Mouse (Mus musculus): ENCODE results near the gene Lhpp. TPM values are rescaled to one million over a fixed set of nuclear protein-coding genes. Genes with fewer than 3 reads are reported as not detected.
A peak's percentile ranks its signal among the peaks of the same experiment; 100 is the strongest.

Gene Lhpp
- polyA plus RNA-seq, 1 experiment = 26.7 TPM

DNA sequence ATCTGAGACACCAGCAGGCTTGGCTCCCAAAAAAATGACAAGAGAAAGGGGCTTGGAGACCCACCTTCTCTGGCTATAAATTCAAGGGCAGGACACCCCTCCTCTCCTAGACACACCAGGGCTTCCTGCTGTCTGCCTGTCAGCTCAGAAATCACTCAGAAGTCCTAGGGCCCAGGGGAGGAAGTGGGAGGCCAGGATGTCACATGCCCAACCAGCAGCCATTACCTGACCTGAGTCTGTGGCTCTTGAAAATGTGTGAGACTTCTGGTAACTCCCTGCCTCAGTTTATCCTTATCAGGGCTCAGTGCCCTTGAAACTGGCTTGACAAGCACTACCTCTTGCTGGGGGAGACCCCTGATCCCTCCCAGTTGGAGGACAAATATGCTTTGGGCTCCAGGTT, 89.2 kb downstream of the Lhpp start:
- DNase-seq = no peak
- Histone ChIP-seq H3K4me3 (replicated peaks; ENCODE audit: insufficient read depth, low read depth, low read length) (no peak overlapping the region), H3K4me1 (ENCODE audit: control insufficient read depth, insufficient read depth, low read length) (peaks cover 30% of the 10 kb centered on the region), H3K27ac (ENCODE audit: insufficient read depth, low read length) (no peak overlapping the region), H3K27me3 (ENCODE audit: control insufficient read depth, insufficient read depth, low read length) (no peaks in the 10 kb centered on the region)
- TF ChIP-seq POLR2A (IDR thresholded peaks at IDR 0.05; ENCODE audit: borderline replicate concordance, insufficient read depth, low read length) = no peak
- no peak for TF ChIP-seq CTCF (IDR thresholded peaks at IDR 0.05; ENCODE audit: borderline replicate concordance, insufficient read depth, low read depth, low read length)

- H3K4me1 ChIP-seq (ENCODE audit: control insufficient read depth, insufficient read depth, low read length) = peaks cover 32% of the 10 kb centered on the region
- 76% methylated on average over 4 of the region's 4 CpGs for WGBS
- no peak for DNase-seq
- no peak overlapping the region for H3K27ac ChIP-seq (ENCODE audit: insufficient read depth, low read length)
- H3K4me3 ChIP-seq (replicated peaks; ENCODE audit: insufficient read depth, low read depth, low read length) = no peak overlapping the region
- no peak for TF ChIP-seq POLR2A (IDR thresholded peaks at IDR 0.05; ENCODE audit: borderline replicate concordance, insufficient read depth, low read length)
- no peak for TF ChIP-seq CTCF (IDR thresholded peaks at IDR 0.05; ENCODE audit: borderline replicate concordance, insufficient read depth, low read depth, low read length)
- H3K27me3 ChIP-seq (ENCODE audit: control insufficient read depth, insufficient read depth, low read length) = no peaks in the 10 kb centered on the region
Observed at GRCm38 (mm10) chr7:132700107-132700506, 89.7 kb downstream of the Lhpp start.

DNA sequence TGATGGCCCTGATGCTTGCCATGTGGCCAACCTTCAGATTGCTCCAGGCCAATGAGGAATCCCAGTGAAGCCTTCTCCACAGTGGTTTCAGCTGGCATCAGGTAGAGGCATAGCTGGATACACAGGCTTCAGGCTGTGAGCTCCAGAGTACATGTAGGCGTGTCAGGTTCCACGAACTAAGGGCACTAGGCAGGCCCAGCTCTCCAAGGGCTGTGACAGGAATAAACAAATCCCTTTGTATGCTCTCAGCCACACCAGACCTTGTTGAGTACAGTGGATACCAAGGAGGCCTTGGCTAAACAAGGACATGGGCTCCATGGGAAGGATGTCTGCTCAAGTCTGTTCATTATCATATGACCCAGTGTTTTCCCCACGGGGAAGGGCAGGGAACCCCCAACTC, 91.0 kb downstream of the Lhpp start:
- Histone ChIP-seq H3K4me3 (replicated peaks; ENCODE audit: insufficient read depth, low read depth, low read length) (no peak overlapping the region), H3K27me3 (ENCODE audit: control insufficient read depth, insufficient read depth, low read length) (no peaks in the 10 kb centered on the region), H3K4me1 (ENCODE audit: control insufficient read depth, insufficient read depth, low read length) (peaks cover 32% of the 10 kb centered on the region), H3K27ac (ENCODE audit: insufficient read depth, low read length) (no peak overlapping the region)
- no peak for DNase-seq
- WGBS = 88% methylated on average over 3 of the region's 3 CpGs
- no peak for TF ChIP-seq CTCF (IDR thresholded peaks at IDR 0.05; ENCODE audit: borderline replicate concordance, insufficient read depth, low read depth, low read length)
- TF ChIP-seq POLR2A (IDR thresholded peaks at IDR 0.05; ENCODE audit: borderline replicate concordance, insufficient read depth, low read length) = no peak

DNA sequence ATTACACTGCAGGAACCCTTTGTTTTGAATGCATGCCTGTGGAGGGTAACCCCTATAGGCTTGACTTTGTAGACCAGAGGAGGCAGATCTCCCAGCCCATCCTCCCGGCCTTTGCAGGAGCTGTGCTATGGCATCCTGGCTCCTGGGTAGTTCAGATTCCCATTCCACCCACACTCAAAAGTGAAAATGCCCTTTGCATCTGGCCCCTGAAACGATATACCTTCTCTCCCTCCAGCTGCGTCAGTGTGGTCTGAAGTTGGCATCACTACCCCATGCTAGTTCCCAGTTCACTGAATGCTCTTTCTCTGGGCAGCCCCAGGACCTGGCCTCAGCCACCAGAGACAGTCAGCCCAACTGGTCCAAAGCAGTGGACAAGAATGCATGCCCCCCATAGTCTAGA, 91.6 kb downstream of the Lhpp start:
- no peak for TF ChIP-seq CTCF (IDR thresholded peaks at IDR 0.05; ENCODE audit: borderline replicate concordance, insufficient read depth, low read depth, low read length)
- no peak for TF ChIP-seq POLR2A (IDR thresholded peaks at IDR 0.05; ENCODE audit: borderline replicate concordance, insufficient read depth, low read length)
- no peak for DNase-seq
- 87% methylated on average over 3 of the region's 3 CpGs for WGBS
- H3K27me3 ChIP-seq (ENCODE audit: control insufficient read depth, insufficient read depth, low read length) = no peaks in the 10 kb centered on the region
- no peak overlapping the region for H3K4me3 ChIP-seq (replicated peaks; ENCODE audit: insufficient read depth, low read depth, low read length)
- no peak overlapping the region; the same call in 1 of the 2 replicates for H3K27ac ChIP-seq (ENCODE audit: insufficient read depth, low read length)
- peaks cover 27% of the 10 kb centered on the region for H3K4me1 ChIP-seq (ENCODE audit: control insufficient read depth, insufficient read depth, low read length)

GRCm38 (mm10) chr7:132702492-132703070, 92.1 kb downstream of the Lhpp start:
- DNase-seq = no peak
- WGBS = 75% methylated on average over 5 of the region's 5 CpGs
- no peak overlapping the region; the same call in 1 of the 2 replicates for H3K27ac ChIP-seq (ENCODE audit: insufficient read depth, low read length)
- no peaks in the 10 kb centered on the region for H3K27me3 ChIP-seq (ENCODE audit: control insufficient read depth, insufficient read depth, low read length)
- peaks cover 24% of the 10 kb centered on the region for H3K4me1 ChIP-seq (ENCODE audit: control insufficient read depth, insufficient read depth, low read length)
- TF ChIP-seq CTCF (IDR thresholded peaks at IDR 0.05; ENCODE audit: borderline replicate concordance, insufficient read depth, low read depth, low read length) (no peak), POLR2A (IDR thresholded peaks at IDR 0.05; ENCODE audit: borderline replicate concordance, insufficient read depth, low read length) (no peak)
- H3K4me3 ChIP-seq (replicated peaks; ENCODE audit: insufficient read depth, low read depth, low read length) = no peak overlapping the region

GRCm38 (mm10) chr7:132703515-132704309, 93.3 kb downstream of the Lhpp start:
- TF ChIP-seq CTCF (IDR thresholded peaks at IDR 0.05; ENCODE audit: borderline replicate concordance, insufficient read depth, low read depth, low read length) = no peak
- TF ChIP-seq POLR2A (IDR thresholded peaks at IDR 0.05; ENCODE audit: borderline replicate concordance, insufficient read depth, low read length) = no peak
- 55% methylated on average over 9 of the region's 9 CpGs for WGBS
- Histone ChIP-seq H3K27me3 (ENCODE audit: control insufficient read depth, insufficient read depth, low read length) (no peaks in the 10 kb centered on the region), H3K4me3 (replicated peaks; ENCODE audit: insufficient read depth, low read depth, low read length) (no peak overlapping the region), H3K4me1 (ENCODE audit: control insufficient read depth, insufficient read depth, low read length) (peaks cover 24% of the 10 kb centered on the region), H3K27ac (ENCODE audit: insufficient read depth, low read length) (peak overlapping the region; percentile 41)
- no peak for DNase-seq

DNA sequence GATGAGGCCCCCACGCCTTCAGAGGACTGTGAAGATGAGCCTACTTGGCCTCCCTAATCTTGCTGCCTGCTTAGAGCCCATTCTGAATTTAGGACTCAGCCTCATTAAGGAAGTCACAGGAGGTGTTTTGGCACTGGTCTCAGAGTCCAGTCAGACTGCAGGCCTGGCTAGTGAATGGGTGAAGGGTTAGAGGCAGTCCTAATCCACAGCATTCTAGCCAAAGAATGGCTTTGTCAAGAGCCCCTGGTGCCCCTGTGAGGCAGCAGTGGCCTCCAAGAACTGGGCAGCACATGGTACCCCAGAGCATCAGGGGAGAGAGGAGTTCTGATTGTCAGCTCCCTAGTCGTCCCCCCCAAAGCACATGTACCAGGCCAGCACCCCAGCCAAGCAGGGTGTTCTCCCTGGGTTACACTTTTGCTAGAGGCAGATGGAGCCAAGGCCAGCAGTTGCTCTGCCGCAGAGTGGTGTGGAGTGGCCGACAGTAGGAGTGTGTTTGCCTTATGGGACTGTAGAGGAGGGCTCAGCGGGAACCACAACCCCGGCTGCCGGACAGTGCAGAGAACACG, 94.0 kb downstream of the Lhpp start:
- no peaks in the 10 kb centered on the region for H3K27me3 ChIP-seq (ENCODE audit: control insufficient read depth, insufficient read depth, low read length)
- H3K4me1 ChIP-seq (ENCODE audit: control insufficient read depth, insufficient read depth, low read length) = peaks cover 24% of the 10 kb centered on the region
- TF ChIP-seq CTCF (IDR thresholded peaks at IDR 0.05; ENCODE audit: borderline replicate concordance, insufficient read depth, low read depth, low read length) (no peak), POLR2A (IDR thresholded peaks at IDR 0.05; ENCODE audit: borderline replicate concordance, insufficient read depth, low read length) (no peak)
- H3K4me3 ChIP-seq (replicated peaks; ENCODE audit: insufficient read depth, low read depth, low read length) = no peak overlapping the region
- no peak for DNase-seq
- H3K27ac ChIP-seq (ENCODE audit: insufficient read depth, low read length) = peak overlapping the region; percentile 13
- 49% methylated on average over 8 of the region's 8 CpGs for WGBS

DNA sequence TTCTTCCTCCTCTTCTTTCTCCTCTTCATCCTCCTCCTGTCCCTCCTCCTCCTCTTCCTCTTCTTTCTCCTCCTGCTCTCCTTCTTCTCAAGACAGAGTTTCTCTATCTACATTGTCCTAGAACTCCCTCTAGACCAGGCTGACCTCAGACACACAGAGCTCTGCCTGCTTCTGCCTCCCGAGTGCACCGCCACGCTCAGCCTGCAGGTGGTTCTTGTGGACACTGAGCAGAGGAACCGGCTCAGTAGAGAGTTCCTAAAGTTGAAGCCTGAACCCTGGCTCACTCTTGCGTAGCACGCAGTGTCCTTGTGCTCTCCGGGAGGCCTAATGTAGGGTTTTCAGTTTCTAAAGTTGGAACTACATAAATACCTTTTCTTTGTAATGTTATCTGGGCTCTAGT, 94.7 kb downstream of the Lhpp start:
- H3K27ac ChIP-seq (ENCODE audit: insufficient read depth, low read length) = no peak overlapping the region
- peak; percentile 22; the same call in 1 of the 2 replicates for TF ChIP-seq CTCF (IDR thresholded peaks at IDR 0.05; ENCODE audit: borderline replicate concordance, insufficient read depth, low read depth, low read length)
- no peak for TF ChIP-seq POLR2A (IDR thresholded peaks at IDR 0.05; ENCODE audit: borderline replicate concordance, insufficient read depth, low read length)
- peaks cover 24% of the 10 kb centered on the region for H3K4me1 ChIP-seq (ENCODE audit: control insufficient read depth, insufficient read depth, low read length)
- WGBS = 93% methylated on average over 7 of the region's 7 CpGs
- H3K4me3 ChIP-seq (replicated peaks; ENCODE audit: insufficient read depth, low read depth, low read length) = no peak overlapping the region
- no peak for DNase-seq
- H3K27me3 ChIP-seq (ENCODE audit: control insufficient read depth, insufficient read depth, low read length) = no peaks in the 10 kb centered on the region
